Mouse (Mus musculus) bone marrow, adult 2 months (tissue): ENCODE data around the gene Zfp697. TPM values are rescaled to one million over a fixed set of nuclear protein-coding genes. Genes with fewer than 3 reads are reported as not detected.

ENCODE experiments used
- H3K27ac ChIP-seq: fragments of 200-500 bp; 2 replicates; pipeline ENCODE4 v1.5.1; 2012; ENCODE audit warnings: low read depth, mild to moderate bottlenecking, control low read depth, inconsistent platforms, low read length; ENCODE audit not compliant: control insufficient read depth, poor library complexity, insufficient read depth
- H3K4me1 ChIP-seq: fragments of 200-500 bp; 2 replicates; pipeline ENCODE4 v1.6.1; 2011; ENCODE audit warnings: low read length; ENCODE audit not compliant: control insufficient read depth, insufficient read depth
- H3K4me3 ChIP-seq: fragments of 200-500 bp; replicated peaks from 2 replicates; pipeline ENCODE3; 2011; ENCODE audit warnings: mild to moderate bottlenecking, low read depth, low read length, control low read depth; ENCODE audit not compliant: control insufficient read depth
- CTCF ChIP-seq: fragments of 200-500 bp; IDR thresholded peaks from 2 replicates; pipeline ENCODE4 v1.5.1; 2011; ENCODE audit warnings: low read length, control low read depth; ENCODE audit not compliant: control insufficient read depth, insufficient read depth
- POLR2A ChIP-seq: fragments of 200-500 bp; IDR thresholded peaks from 2 replicates; pipeline ENCODE4 v1.6.1; 2011; ENCODE audit warnings: low read depth, mild to moderate bottlenecking, control low read depth, low read length, borderline replicate concordance; ENCODE audit not compliant: control insufficient read depth
- WGBS: fragments of 180-500 bp; shearing (Covaris S2); methylation state at CpG from one replicate; pipeline ENCODE4 v1.1.7; 2018; 5-methylcytosine and 5-hydroxymethylcytosine counted together
- polyA plus RNA-seq: library from polyadenylated mRNA; stranded (reverse); fragments of >200 nt; gene quantifications from 2 replicates; pipeline ENCODE4 v1.2.4, GENCODE M21; 2011; ENCODE audit warnings: low replicate concordance; ENCODE audit not compliant: missing spikeins, insufficient read depth, insufficient read length

Gene Zfp697
- polyA plus RNA-seq, 1 experiment = not detected

GRCm38 (mm10) chr3:98780921-98781320, 398.7 kb downstream of the Zfp697 start:
- no peak for TF ChIP-seq CTCF
- TF ChIP-seq POLR2A = no peak
- Histone ChIP-seq H3K27ac (no peak overlapping the region), H3K4me3 (no peak overlapping the region), H3K4me1 (no peaks in the 10 kb centered on the region)

- Histone ChIP-seq H3K4me3 (no peak overlapping the region), H3K27ac (no peak overlapping the region), H3K4me1 (no peaks in the 10 kb centered on the region)
- TF ChIP-seq POLR2A = no peak
- TF ChIP-seq CTCF = no peak
Observed at GRCm38 (mm10) chr3:98782181-98782868, 400.1 kb downstream of the Zfp697 start.

- Histone ChIP-seq H3K4me1 (no peaks in the 10 kb centered on the region), H3K27ac (no peak overlapping the region), H3K4me3 (no peak overlapping the region)
- TF ChIP-seq CTCF = no peak
- TF ChIP-seq POLR2A = no peak
- WGBS = 61% methylated on average over 2 of the region's 2 CpGs
Observed at GRCm38 (mm10) chr3:98786551-98786950, 404.3 kb downstream of the Zfp697 start.

Other genes with a start within 250 kb of the Zfp697 start
- gene Adam30, start 221.8 kb upstream of the Zfp697 start, polyA plus RNA-seq = not detected in 2 replicates
- gene Reg4, start 160.3 kb upstream of the Zfp697 start, polyA plus RNA-seq = not detected in 2 replicates
- 1.1 and 4.4 TPM in 2 replicates for gene Hmgcs2, start 102.0 kb upstream of the Zfp697 start, polyA plus RNA-seq
- gene Phgdh, start 42.5 kb upstream of the Zfp697 start, polyA plus RNA-seq = 15.6 and 30.7 TPM in 2 replicates
- 0.97 TPM in 1 of 2 replicates, not detected in the other for gene Gm4450, start 74.7 kb downstream of the Zfp697 start, polyA plus RNA-seq
- 1.2 TPM in 1 of 2 replicates, not detected in the other for gene Hsd3b4, start 128.1 kb downstream of the Zfp697 start, polyA plus RNA-seq
- 1.2 TPM in 1 of 2 replicates, not detected in the other for gene Gm10681, start 206.3 kb downstream of the Zfp697 start, polyA plus RNA-seq
- gene Hsd3b5, start 247.8 kb downstream of the Zfp697 start, polyA plus RNA-seq = 1.0 and 2.3 TPM in 2 replicates